Mouse (Mus musculus) kidney, adult 2 months (tissue): ENCODE results near the gene Slmap.

Source experiments
- CTCF ChIP-seq: fragments of 200-500 bp; conservative IDR thresholded peaks from 2 replicates; pipeline ENCODE4 v1.5.1; 2011; ENCODE audit warnings: low read depth, mild to moderate bottlenecking, control low read depth, low read length, moderate library complexity, mixed read lengths; ENCODE audit not compliant: insufficient read depth, insufficient read length
- POLR2A ChIP-seq: fragments of 200-500 bp; IDR thresholded peaks from one replicate; pipeline ENCODE4 v1.6.1; 2011; ENCODE audit warnings: low read depth, low read length, control low read depth

DNA sequence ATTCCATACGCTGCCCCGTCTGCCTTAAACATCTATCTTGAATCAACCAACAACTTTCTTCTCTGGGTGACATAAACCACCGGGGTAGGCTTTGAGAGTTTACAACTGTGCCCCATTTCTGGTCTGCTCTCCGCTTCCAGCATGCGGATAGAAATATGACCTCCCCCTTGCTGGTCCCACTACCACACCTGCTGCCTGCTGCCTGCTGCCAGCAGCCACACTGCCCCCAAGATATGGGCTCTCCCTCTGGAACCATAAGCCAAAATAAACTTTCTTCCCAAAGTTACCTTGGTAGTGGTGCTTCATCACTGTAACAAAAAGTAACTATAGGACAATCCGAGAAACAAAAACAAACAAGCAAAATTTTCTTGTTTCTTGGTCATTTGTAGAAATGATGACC, 26.6 kb downstream of the Slmap start:
- TF ChIP-seq CTCF, result no peak
- TF ChIP-seq POLR2A, result no peak
